Mouse (Mus musculus) forebrain, embryonic 12.5 days (tissue): Measurements from ENCODE around the gene Aldh4a1. TPM values are rescaled to one million over a fixed set of nuclear protein-coding genes. Genes with fewer than 3 reads are reported as not detected.
A peak's percentile ranks its signal among the peaks of the same experiment; 100 is the strongest.

ENCODE experiments used
- ATAC-seq: fragments of 200-750 bp; cut with Nextera tagmentation; 2 replicates; pipeline ENCODE4 v1.8.0; 2017; ENCODE audit warnings: moderate TSS enrichment; ENCODE audit not compliant: low FRiP score
- H3K27ac ChIP-seq: fragments of 300-500 bp; sonication (generic); 2 replicates; pipeline ENCODE4 v1.5.1; 2016; ENCODE audit warnings: mild to moderate bottlenecking
- H3K27me3 ChIP-seq: fragments of 300-500 bp; sonication (generic); 2 replicates; pipeline ENCODE4 v1.6.1; 2016; ENCODE audit warnings: mild to moderate bottlenecking
- H3K36me3 ChIP-seq: fragments of 300-500 bp; sonication (generic); replicated peaks from 2 replicates; pipeline ENCODE4 v1.6.1; 2016; ENCODE audit warnings: mild to moderate bottlenecking
- H3K4me1 ChIP-seq: fragments of 300-500 bp; sonication (generic); 2 replicates; pipeline ENCODE4 v1.6.1; 2016
- H3K4me2 ChIP-seq: fragments of 300-500 bp; sonication (generic); 2 replicates; pipeline ENCODE4 v1.6.1; 2016; ENCODE audit warnings: mild to moderate bottlenecking, moderate library complexity
- H3K4me3 ChIP-seq: fragments of 300-500 bp; sonication (generic); replicated peaks from 2 replicates; pipeline ENCODE4 v1.5.1; 2016; ENCODE audit warnings: mild to moderate bottlenecking
- H3K9ac ChIP-seq: fragments of 300-500 bp; sonication (generic); 2 replicates; pipeline ENCODE4 v1.6.1; 2016; ENCODE audit warnings: mild to moderate bottlenecking
- H3K9me3 ChIP-seq: fragments of 300-500 bp; sonication (generic); 2 replicates; pipeline ENCODE4 v1.6.1; 2016
- WGBS: fragments of 180-500 bp; shearing (Covaris S2); methylation state at CpG from one replicate; pipeline ENCODE4 v1.1.7; 2016; 5-methylcytosine and 5-hydroxymethylcytosine counted together
- polyA plus RNA-seq: library from polyadenylated mRNA; unstranded; fragments of >200 nt; fragmentation: Nextera tagmentation; extraction: Ambion mirVana; gene quantifications from 2 replicates; pipeline ENCODE4 v1.2.1, GENCODE M21; 2016

Aldh4a1 gene
- polyA plus RNA-seq, 1 experiment from 2014 or later = 19.0 TPM

GRCm38 (mm10) chr4:139631141-139631540 is 8.5 kb downstream of the Aldh4a1 start:
- no peak overlapping the region for H3K9ac ChIP-seq
- no peak for ATAC-seq
- no peaks in the 10 kb centered on the region for H3K27me3 ChIP-seq
- H3K4me3 ChIP-seq = no peak overlapping the region
- 88% methylated on average over 5 of the region's 5 CpGs for WGBS
- no peaks in the 10 kb centered on the region for H3K4me1 ChIP-seq
- H3K9me3 ChIP-seq = no peaks in the 10 kb centered on the region
- H3K27ac ChIP-seq = no peak overlapping the region
- H3K4me2 ChIP-seq = no peak overlapping the region
- 0 out of 2 replicates have a peak, but pooled peaks cover 5% of the 10 kb centered on the region for H3K36me3 ChIP-seq

GRCm38 (mm10) chr4:139631569-139632253 is 9.0 kb downstream of the Aldh4a1 start:
- Histone ChIP-seq H3K27ac (no peak overlapping the region), H3K4me3 (no peak overlapping the region), H3K4me2 (no peak overlapping the region), H3K36me3 (0 out of 2 replicates have a peak, but pooled peaks cover 5% of the 10 kb centered on the region), H3K27me3 (no peaks in the 10 kb centered on the region), H3K9ac (no peak overlapping the region), H3K9me3 (no peaks in the 10 kb centered on the region), H3K4me1 (no peaks in the 10 kb centered on the region)
- ATAC-seq = no peak
- 91% methylated on average over 7 of the region's 7 CpGs for WGBS

GRCm38 (mm10) chr4:139632254-139632580 is 9.6 kb downstream of the Aldh4a1 start:
- Histone ChIP-seq H3K4me1 (no peaks in the 10 kb centered on the region), H3K9ac (no peak overlapping the region), H3K27ac (no peak overlapping the region), H3K9me3 (no peaks in the 10 kb centered on the region), H3K4me3 (no peak overlapping the region), H3K4me2 (no peak overlapping the region), H3K27me3 (no peaks in the 10 kb centered on the region), H3K36me3 (0 out of 2 replicates have a peak, but pooled peaks cover 9% of the 10 kb centered on the region)
- WGBS = 90% methylated on average over 10 of the region's 10 CpGs
- no peak for ATAC-seq

GRCm38 (mm10) chr4:139636373-139636772 is 13.7 kb downstream of the Aldh4a1 start:
- H3K9ac ChIP-seq = no peak overlapping the region
- H3K27ac ChIP-seq = no peak overlapping the region
- 0 out of 2 replicates have a peak, but pooled peaks cover 10% of the 10 kb centered on the region for H3K36me3 ChIP-seq
- H3K27me3 ChIP-seq = peaks cover 15% of the 10 kb centered on the region
- peaks cover 19% of the 10 kb centered on the region for H3K4me1 ChIP-seq
- no peaks in the 10 kb centered on the region for H3K9me3 ChIP-seq
- H3K4me2 ChIP-seq = no peak overlapping the region
- no peak overlapping the region for H3K4me3 ChIP-seq
- 25% methylated on average over 7 of the region's 7 CpGs for WGBS
- no peak for ATAC-seq

- no peak for ATAC-seq
- no peaks in the 10 kb centered on the region for H3K9me3 ChIP-seq
- H3K27ac ChIP-seq = no peak overlapping the region
- no peak overlapping the region for H3K9ac ChIP-seq
- no peak overlapping the region for H3K4me3 ChIP-seq
- peaks cover 34% of the 10 kb centered on the region for H3K4me1 ChIP-seq
- WGBS = 88% methylated on average over 9 of the region's 9 CpGs
- no peak overlapping the region for H3K4me2 ChIP-seq
- 0 out of 2 replicates have a peak, but pooled peaks cover 10% of the 10 kb centered on the region for H3K36me3 ChIP-seq
- H3K27me3 ChIP-seq = peaks cover 30% of the 10 kb centered on the region
These were observed 15.2 kb downstream of the Aldh4a1 start for GRCm38 (mm10) chr4:139637847-139638246.

- Histone ChIP-seq H3K36me3 (0 out of 2 replicates have a peak, but pooled peaks cover 10% of the 10 kb centered on the region), H3K4me1 (peaks cover 34% of the 10 kb centered on the region), H3K27ac (no peak overlapping the region), H3K9me3 (no peaks in the 10 kb centered on the region), H3K27me3 (peaks cover 35% of the 10 kb centered on the region), H3K4me2 (no peak overlapping the region), H3K9ac (no peak overlapping the region), H3K4me3 (no peak overlapping the region)
- 94% methylated on average over 16 of the region's 16 CpGs for WGBS
- ATAC-seq = no peak
These were observed 15.7 kb downstream of the Aldh4a1 start for GRCm38 (mm10) chr4:139638356-139638755.

GRCm38 (mm10) chr4:139639801-139640200 is 17.1 kb downstream of the Aldh4a1 start:
- no peak overlapping the region for H3K4me2 ChIP-seq
- 34% methylated on average over 12 of the region's 12 CpGs for WGBS
- peak overlapping the region; percentile 40 for H3K9ac ChIP-seq
- H3K4me3 ChIP-seq = no peak overlapping the region
- H3K27ac ChIP-seq = no peak overlapping the region
- ATAC-seq = no peak
- 0 out of 2 replicates have a peak, but pooled peaks cover 10% of the 10 kb centered on the region for H3K36me3 ChIP-seq
- H3K27me3 ChIP-seq = peaks cover 41% of the 10 kb centered on the region
- H3K9me3 ChIP-seq = no peaks in the 10 kb centered on the region
- H3K4me1 ChIP-seq = peaks cover 36% of the 10 kb centered on the region

GRCm38 (mm10) chr4:139640333-139640732 is 17.7 kb downstream of the Aldh4a1 start:
- no peak for ATAC-seq
- Histone ChIP-seq H3K9me3 (no peaks in the 10 kb centered on the region), H3K4me1 (peaks cover 38% of the 10 kb centered on the region), H3K27ac (no peak overlapping the region), H3K27me3 (peaks cover 41% of the 10 kb centered on the region), H3K4me2 (no peak overlapping the region), H3K9ac (no peak overlapping the region), H3K4me3 (no peak overlapping the region), H3K36me3 (0 out of 2 replicates have a peak, but pooled peaks cover 9% of the 10 kb centered on the region)
- 72% methylated on average over 12 of the region's 12 CpGs for WGBS

- no peaks in the 10 kb centered on the region for H3K9me3 ChIP-seq
- no peak for ATAC-seq
- H3K9ac ChIP-seq = no peak overlapping the region
- peaks cover 38% of the 10 kb centered on the region for H3K4me1 ChIP-seq
- 0 out of 2 replicates have a peak, but pooled peaks cover 5% of the 10 kb centered on the region for H3K36me3 ChIP-seq
- 74% methylated on average over 6 of the region's 6 CpGs for WGBS
- H3K4me2 ChIP-seq = no peak overlapping the region
- H3K4me3 ChIP-seq = no peak overlapping the region
- peaks cover 41% of the 10 kb centered on the region for H3K27me3 ChIP-seq
- no peak overlapping the region for H3K27ac ChIP-seq
These were observed 18.1 kb downstream of the Aldh4a1 start for GRCm38 (mm10) chr4:139640775-139641174.

- Histone ChIP-seq H3K4me3 (peak overlapping the region; percentile 23), H3K9ac (peak overlapping the region; percentile 44), H3K27ac (no peak overlapping the region), H3K36me3 (0 out of 2 replicates have a peak, but pooled peaks cover 4% of the 10 kb centered on the region), H3K27me3 (peaks cover 41% of the 10 kb centered on the region), H3K4me1 (peaks cover 38% of the 10 kb centered on the region), H3K9me3 (no peaks in the 10 kb centered on the region), H3K4me2 (peak overlapping the region; percentile 51)
- peak; percentile 45 for ATAC-seq
- WGBS = under 1% methylated on average over 29 of the region's 30 CpGs
These were observed 19.3 kb downstream of the Aldh4a1 start for GRCm38 (mm10) chr4:139641829-139642425.

GRCm38 (mm10) chr4:139643972-139644371 is 21.3 kb downstream of the Aldh4a1 start:
- Histone ChIP-seq H3K9me3 (no peaks in the 10 kb centered on the region), H3K4me1 (peaks cover 38% of the 10 kb centered on the region), H3K4me3 (no peak overlapping the region), H3K9ac (no peak overlapping the region), H3K36me3 (peaks cover 9% of the 10 kb centered on the region), H3K27ac (no peak overlapping the region), H3K27me3 (peaks cover 41% of the 10 kb centered on the region), H3K4me2 (no peak overlapping the region)
- 17% methylated on average over 9 of the region's 9 CpGs for WGBS
- peak; percentile 47; the same call in 1 of the 2 replicates for ATAC-seq

- no peak for ATAC-seq
- H3K4me3 ChIP-seq = no peak overlapping the region
- WGBS = 83% methylated on average over 7 of the region's 7 CpGs
- H3K36me3 ChIP-seq = peaks cover 9% of the 10 kb centered on the region
- no peaks in the 10 kb centered on the region for H3K9me3 ChIP-seq
- no peak overlapping the region for H3K27ac ChIP-seq
- peaks cover 18% of the 10 kb centered on the region for H3K4me1 ChIP-seq
- no peak overlapping the region for H3K9ac ChIP-seq
- no peak overlapping the region for H3K4me2 ChIP-seq
- peaks cover 20% of the 10 kb centered on the region for H3K27me3 ChIP-seq
These were observed 24.2 kb downstream of the Aldh4a1 start for GRCm38 (mm10) chr4:139646916-139647315.
